Mouse (Mus musculus) left cerebral cortex, postnatal 10 days (tissue): ENCODE measurements around the gene Camsap2. TPM values are rescaled to one million over a fixed set of nuclear protein-coding genes. Genes with fewer than 3 reads are reported as not detected.
A peak's percentile ranks its signal among the peaks of the same experiment; 100 is the strongest.

Experiments
- DNase-seq, 2 experiments: peaks; one replicate each; pipeline ENCODE4 v3.0.0; 2021 to 2022; ENCODE audit warnings: low spot score in 2 of 2, mixed read lengths in 1 of 2; ENCODE audit errors: extremely low spot score in 1 of 2
- intact Hi-C: fragments of 180-260 bp; cut with DNase I; formaldehyde crosslinking; loops from one replicate; pipeline ENCODE4 v1.15.1; 2025
- total RNA-seq, 2 experiments: library from RNA; stranded (reverse); gene quantifications; 2 replicates each; pipeline ENCODE4 v1.2.3; 2021

Camsap2 gene
- total RNA-seq, 2 experiments from 2014 or later = 153 to 155 TPM

DNA sequence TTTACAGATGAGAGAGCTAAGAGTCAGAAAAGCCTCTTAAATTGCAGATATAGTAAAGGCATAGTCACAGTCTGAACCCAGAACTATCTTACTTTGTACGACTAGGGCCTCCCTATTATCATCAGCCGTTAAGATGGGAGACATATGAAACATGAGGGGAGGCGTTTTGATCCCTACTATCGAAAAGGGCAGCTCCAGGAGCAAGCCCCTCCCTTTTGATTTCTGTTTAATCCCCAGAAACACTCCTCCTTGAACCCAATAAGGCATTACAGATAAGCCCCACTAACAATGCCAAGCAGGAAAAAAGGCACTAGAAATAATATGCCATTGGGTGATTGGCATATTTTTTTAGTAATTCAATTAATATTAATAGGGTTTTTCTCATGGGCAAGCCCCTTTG, 1.2 kb upstream of the Camsap2 start:
- no peak for DNase-seq
- intact Hi-C loops = loop anchor here (5.0 kb wide), 1 partner anchor 110 kb away; no protein-coding TSS in a partner anchor

DNA sequence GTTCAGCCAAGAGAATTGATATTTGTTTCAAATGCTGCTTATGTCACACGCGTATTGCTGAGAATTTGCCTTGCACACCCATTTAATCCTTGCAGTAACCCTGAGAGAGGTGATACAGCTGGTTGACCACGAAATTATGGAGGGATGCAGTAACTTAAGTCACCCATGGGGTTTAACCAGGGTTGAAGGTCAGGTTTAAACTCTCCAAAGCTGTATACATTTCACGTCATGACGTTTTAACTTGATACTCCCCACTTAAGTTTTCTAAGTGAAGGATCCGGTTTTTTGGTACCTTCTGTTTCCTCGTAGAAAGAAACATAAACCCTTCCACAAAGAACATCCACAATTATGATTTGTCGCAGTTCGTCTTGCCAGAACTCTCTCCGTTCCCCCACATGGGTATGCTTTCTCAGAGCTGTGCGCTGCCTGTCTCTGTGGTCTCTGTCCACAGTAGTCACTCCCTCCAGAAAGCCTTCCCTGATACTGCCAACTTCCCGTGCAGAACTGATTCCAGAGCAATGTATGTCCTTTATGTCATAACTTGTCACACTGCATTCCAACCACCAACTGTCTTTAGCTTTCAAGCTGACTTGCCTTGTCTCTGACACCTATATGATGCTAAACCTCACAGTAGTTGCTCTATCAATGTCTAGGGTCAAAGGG, 600 bp upstream of the Camsap2 start:
- intact Hi-C loops = loop anchor here (5.0 kb wide), 1 partner anchor 111 kb away; no protein-coding TSS in a partner anchor
- no peak for DNase-seq

DNA sequence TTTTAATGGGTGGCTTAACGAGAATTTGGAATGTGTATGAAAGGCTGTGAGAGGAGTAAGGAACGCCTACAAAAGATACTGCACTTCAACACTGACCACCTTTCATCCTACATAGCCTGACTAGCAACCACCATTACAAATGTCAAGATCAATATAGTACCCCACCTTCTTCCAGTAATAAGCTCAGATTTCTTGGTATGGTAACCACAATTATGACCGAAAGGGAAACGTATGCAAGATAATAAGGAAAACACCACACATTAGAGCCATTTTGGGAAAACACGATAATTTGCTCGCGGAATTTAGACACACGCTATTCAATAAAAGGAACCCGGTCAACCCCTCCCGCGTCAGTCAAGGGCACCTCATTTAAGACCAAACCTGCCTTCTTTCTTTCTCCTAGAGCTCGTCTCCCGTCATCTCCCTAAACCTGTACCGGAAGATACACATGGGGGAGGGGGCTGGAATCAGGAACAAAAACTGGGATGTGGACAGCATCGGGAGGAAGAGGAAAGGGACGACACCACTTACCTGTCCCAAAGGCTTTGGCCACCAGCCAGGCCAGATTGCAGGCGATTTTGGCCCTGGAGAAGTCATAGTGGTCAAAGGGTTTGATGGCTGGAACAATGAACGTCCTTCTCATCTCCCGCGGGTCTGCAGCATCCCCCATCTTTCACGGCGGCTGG, 993 bp downstream of the Camsap2 start:
- DNase-seq = peak; percentile 55 to 61

DNA sequence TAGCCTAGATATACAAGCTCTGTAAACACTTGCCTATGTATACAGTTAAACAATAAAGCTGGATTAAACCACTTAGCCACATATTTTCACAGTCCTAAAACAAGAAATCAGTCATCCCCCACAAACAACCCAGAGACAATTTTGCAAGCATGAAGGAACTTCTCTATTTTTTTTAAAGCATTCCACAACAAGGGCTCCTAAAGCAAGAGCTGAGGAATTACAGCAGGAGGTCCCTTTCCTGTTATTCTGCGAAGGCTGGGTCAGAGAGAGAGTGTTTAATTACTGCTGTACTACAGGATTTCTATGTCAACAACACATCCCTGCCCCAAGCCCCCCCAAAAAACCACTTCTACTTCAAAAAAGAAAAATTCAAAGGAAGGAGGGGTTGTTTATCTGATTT, 1.6 kb downstream of the Camsap2 start:
- intact Hi-C loops = loop anchor here (5.0 kb wide), 1 partner anchor 73 kb away; the partner anchor contains the start of gene Ddx59
- DNase-seq = no peak

More for the DNA sequence above, 993 bp downstream of the Camsap2 start:
- intact Hi-C loops = loop anchor here (5.0 kb wide), 2 partner anchors 72 to 112 kb away; partner anchors contain the start of gene Ddx59

GRCm38 (mm10) chr1:136343727-136344126, 2.2 kb downstream of the Camsap2 start:
- DNase-seq = no peak
- intact Hi-C loops = loop anchor here (5.0 kb wide), 1 partner anchor 74 kb away; the partner anchor contains the start of gene Ddx59

DNA sequence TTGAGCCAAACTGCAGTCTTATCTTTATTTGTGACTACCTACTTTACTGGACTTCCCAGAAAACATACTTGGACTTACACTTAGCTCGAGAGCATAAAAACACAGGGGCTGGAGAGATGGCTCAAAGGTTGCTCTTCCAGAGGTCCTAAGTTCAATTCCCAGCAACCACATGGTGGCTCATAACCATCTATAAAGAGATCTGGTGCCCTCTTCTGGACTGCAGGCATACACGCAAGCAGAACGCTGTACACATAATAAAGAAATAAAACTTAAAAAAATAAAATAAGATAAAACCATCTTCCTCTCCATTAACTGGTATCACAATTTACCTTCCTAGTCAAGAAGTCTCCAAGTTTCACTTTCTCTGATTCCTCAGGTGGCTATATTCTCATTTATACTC, 5.4 kb downstream of the Camsap2 start:
- no peak for DNase-seq
- intact Hi-C loops = loop anchor here (5.0 kb wide), 1 partner anchor 77 kb away; the partner anchor contains the start of gene Ddx59

DNA sequence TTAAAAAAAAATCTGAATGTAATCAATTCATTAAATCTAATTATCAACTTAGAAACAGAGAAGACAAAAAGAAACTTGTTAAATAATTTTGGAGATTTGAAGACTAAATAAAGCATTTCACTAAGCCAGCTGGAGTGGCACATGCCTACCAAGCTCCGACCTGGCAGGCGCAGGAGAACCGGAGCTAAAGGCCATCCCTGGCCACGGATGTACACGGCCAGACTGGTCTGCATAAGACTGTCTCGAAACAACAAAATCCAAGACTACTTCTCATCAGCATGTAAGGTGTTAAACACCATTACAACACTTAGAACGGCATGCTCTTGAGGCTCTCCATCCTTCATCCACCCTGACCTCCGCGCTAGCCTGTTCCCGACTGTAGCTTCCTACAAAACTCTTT, 11.2 kb downstream of the Camsap2 start:
- intact Hi-C loops = no loop called here
- no peak for DNase-seq

GRCm38 (mm10) chr1:136333512-136333911, 12.4 kb downstream of the Camsap2 start:
- intact Hi-C loops = no loop called here
- DNase-seq = no peak

DNA sequence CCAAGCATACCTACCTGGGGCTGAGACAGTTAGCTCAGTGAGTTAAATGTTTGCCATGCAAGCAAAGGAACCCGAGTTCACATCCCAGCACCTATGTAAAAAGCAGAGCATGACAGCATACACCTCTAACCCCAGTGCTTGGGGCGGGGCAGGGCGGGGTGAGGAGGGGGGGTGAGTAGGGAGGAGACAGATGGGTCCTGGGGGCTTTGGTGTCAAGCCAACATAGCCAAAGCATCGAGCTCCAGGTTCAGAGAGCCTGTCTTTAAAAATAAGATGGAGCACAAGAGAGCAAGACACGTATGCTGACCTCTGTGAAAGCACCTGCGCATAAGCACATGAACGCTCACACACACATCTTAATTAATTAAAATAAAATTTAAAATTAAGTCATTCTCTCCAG, 12.8 kb downstream of the Camsap2 start:
- intact Hi-C loops = no loop called here
- no peak for DNase-seq

GRCm38 (mm10) chr1:136331836-136332235, 14.1 kb downstream of the Camsap2 start:
- intact Hi-C loops = no loop called here
- no peak for DNase-seq

DNA sequence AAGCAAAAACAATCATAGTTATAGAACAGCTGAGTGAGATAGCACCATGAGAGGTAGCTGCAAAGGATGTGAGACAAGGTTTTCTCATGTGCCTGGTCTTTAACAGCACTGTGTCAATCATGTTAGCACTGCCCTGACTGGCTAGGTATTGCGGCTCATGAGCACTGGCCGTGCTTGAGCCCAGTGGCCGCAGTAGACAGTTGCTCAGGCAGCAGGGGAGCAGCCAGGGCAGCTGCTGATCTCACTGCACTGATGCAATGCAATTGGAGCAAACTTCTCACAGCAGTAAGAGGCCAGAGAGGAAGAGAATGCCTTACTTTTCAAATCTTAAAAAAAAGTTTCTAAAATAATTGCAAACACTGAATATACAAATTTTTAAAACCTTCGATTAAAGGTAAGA, 16.5 kb downstream of the Camsap2 start:
- intact Hi-C loops = no loop called here
- no peak for DNase-seq

- DNase-seq = no peak
Measured at GRCm38 (mm10) chr1:136328640-136329039, 17.3 kb downstream of the Camsap2 start.

DNA sequence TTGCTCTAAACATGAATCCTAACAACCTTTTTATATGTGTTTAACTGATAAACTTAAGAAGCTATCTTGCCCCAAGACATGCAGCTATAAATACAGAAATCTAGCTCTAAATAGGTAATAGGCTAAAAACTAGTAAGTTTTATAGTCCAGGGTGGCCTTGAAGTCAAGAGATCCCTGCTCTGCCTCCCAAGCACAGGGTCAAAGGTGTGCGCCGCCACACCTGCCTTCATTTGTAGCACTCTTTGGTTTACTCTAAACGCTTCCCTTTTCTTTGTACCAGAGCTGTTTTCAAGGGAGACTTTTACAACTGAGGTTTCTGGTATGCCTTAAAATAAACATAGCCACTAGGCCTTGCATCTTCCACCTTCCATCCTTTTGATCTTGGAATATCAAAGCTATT, 18.3 kb downstream of the Camsap2 start:
- no peak for DNase-seq
- intact Hi-C loops = no loop called here

More at GRCm38 (mm10) chr1:136328640-136329039, 17.3 kb downstream of the Camsap2 start:
- intact Hi-C loops = no loop called here

GRCm38 (mm10) chr1:136325933-136326332, 20.0 kb downstream of the Camsap2 start:
- intact Hi-C loops = no loop called here
- peak in 1 of 2 experiments; percentile 49 for DNase-seq

GRCm38 (mm10) chr1:136322331-136322730, 23.6 kb downstream of the Camsap2 start:
- intact Hi-C loops = no loop called here
- DNase-seq = no peak

- no peak for DNase-seq
- intact Hi-C loops = no loop called here
Measured at GRCm38 (mm10) chr1:136316317-136316716, 29.6 kb downstream of the Camsap2 start.

GRCm38 (mm10) chr1:136309193-136309592, 36.7 kb downstream of the Camsap2 start:
- intact Hi-C loops = no loop called here
- DNase-seq = no peak

GRCm38 (mm10) chr1:136306424-136306823, 39.5 kb downstream of the Camsap2 start:
- DNase-seq = peak in 1 of 2 experiments; percentile 28

GRCm38 (mm10) chr1:136293961-136294360, 51.9 kb downstream of the Camsap2 start:
- intact Hi-C loops = loop anchor here (10.0 kb wide), 1 partner anchor 221 kb away; no protein-coding TSS in a partner anchor
- DNase-seq = no peak

More at GRCm38 (mm10) chr1:136306424-136306823, 39.5 kb downstream of the Camsap2 start:
- intact Hi-C loops = no loop called here

DNA sequence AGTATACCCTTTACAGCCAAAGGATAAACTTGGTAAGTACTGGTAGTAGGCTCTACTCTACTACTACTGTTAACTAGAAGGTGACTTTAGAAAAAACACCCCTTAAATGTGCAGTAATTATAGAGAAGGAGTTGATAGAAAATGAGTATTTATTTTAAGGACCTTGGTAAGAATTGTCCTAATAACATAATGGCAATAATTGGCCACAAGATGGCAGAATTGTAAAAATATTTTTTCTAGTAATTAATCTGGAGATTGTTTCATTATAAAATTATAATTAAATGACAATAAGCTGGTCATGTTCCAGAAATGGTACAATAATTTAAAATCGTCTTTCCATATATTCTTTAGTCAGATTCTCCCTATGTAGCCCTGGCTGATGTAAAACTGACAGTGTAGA, 56.1 kb downstream of the Camsap2 start:
- DNase-seq = no peak
- intact Hi-C loops = loop anchor here (5.0 to 10.0 kb wide), 2 partner anchors 167 to 225 kb away; no protein-coding TSS in a partner anchor
